Mouse (Mus musculus) limb, embryonic 15.5 days (tissue): ENCODE data around the gene Ostc. TPM values are rescaled to one million over a fixed set of nuclear protein-coding genes. Genes with fewer than 3 reads are reported as not detected.
A peak's percentile ranks its signal among the peaks of the same experiment; 100 is the strongest.

Experiments used
- ATAC-seq: fragments of 200-750 bp; cut with Nextera tagmentation; 2 replicates; pipeline ENCODE4 v1.8.0; 2017; ENCODE audit warnings: low read depth, moderate TSS enrichment; ENCODE audit not compliant: insufficient number of reproducible peaks, low FRiP score, low TSS enrichment
- H3K27ac ChIP-seq: fragments of 300-500 bp; sonication (generic); 2 replicates; pipeline ENCODE4 v1.5.1; 2015; ENCODE audit warnings: moderate library complexity, mild to moderate bottlenecking, inconsistent platforms
- H3K27me3 ChIP-seq: fragments of 300-500 bp; sonication (generic); 2 replicates; pipeline ENCODE4 v1.6.1; 2015; ENCODE audit warnings: inconsistent platforms
- H3K36me3 ChIP-seq: fragments of 300-500 bp; sonication (generic); 2 replicates; pipeline ENCODE4 v1.6.1; 2015; ENCODE audit warnings: inconsistent platforms
- H3K4me1 ChIP-seq: fragments of 300-500 bp; sonication (generic); 2 replicates; pipeline ENCODE4 v1.6.1; 2015; ENCODE audit warnings: inconsistent platforms
- H3K4me2 ChIP-seq: fragments of 300-500 bp; sonication (generic); 2 replicates; pipeline ENCODE4 v1.6.1; 2015; ENCODE audit warnings: mild to moderate bottlenecking, inconsistent platforms
- H3K4me3 ChIP-seq: fragments of 300-500 bp; sonication (generic); 2 replicates; pipeline ENCODE4 v1.5.1; 2015; ENCODE audit warnings: mild to moderate bottlenecking, inconsistent platforms
- H3K9ac ChIP-seq: fragments of 300-500 bp; sonication (generic); 2 replicates; pipeline ENCODE4 v1.6.1; 2015; ENCODE audit warnings: inconsistent platforms
- H3K9me3 ChIP-seq: fragments of 300-500 bp; sonication (generic); 2 replicates; pipeline ENCODE4 v1.6.1; 2016; ENCODE audit warnings: inconsistent platforms
- WGBS: fragments of 180-500 bp; shearing (Covaris S2); methylation state at CpG from one replicate; pipeline ENCODE4 v1.1.7; 2015; 5-methylcytosine and 5-hydroxymethylcytosine counted together
- polyA plus RNA-seq: library from polyadenylated mRNA; unstranded; fragments of >200 nt; fragmentation: Nextera tagmentation; extraction: Ambion mirVana; gene quantifications from 2 replicates; pipeline ENCODE4 v1.2.1, GENCODE M21; 2015

Ostc gene
- polyA plus RNA-seq, 1 experiment from 2014 or later = 460 TPM

DNA sequence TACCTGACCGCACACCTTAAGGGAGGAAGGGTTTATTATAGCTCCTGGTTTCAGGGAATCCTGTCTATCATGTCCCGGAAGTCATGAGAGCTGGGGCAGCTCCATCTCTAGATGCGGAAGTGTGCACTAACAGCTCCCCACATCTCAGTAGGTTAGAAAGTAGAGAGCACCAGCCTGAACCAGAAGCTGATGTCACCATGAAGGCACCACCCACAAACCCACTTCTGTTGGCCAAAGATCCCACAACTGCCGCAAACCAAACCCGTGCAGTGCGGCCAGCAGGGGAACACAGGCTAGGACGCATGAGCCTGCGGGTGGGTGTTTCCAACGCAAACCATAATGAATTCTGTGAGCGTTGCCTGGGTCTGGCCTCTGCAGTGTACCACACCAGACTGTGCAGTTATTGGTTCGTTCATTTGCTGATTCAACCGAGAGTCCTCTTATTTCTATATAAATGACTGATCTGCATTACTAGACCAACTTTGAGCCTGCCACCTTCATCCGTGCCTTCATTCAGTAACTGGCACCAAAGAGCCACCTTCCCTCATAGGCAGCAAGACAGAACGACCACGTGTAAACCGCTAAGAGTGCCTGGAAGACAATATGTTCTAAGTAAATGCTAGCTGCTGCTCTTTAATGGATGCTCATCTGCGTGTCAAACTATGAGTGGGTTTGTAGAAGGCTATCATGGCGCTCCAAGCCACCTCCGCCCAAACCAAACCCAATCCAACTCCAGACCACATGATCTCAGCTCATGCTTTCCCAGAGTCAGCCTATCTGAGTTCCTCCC, 31.4 kb downstream of the Ostc start:
- 94% methylated on average over 19 of the region's 19 CpGs for WGBS
- Histone ChIP-seq H3K27me3 (no peaks in the 10 kb centered on the region), H3K27ac (0 out of 2 replicates have a peak overlapping the region, but pooled peaks have one; percentile 1), H3K4me2 (no peak overlapping the region), H3K36me3 (no peaks in the 10 kb centered on the region), H3K4me3 (no peak overlapping the region), H3K4me1 (peaks cover 4% of the 10 kb centered on the region; the same call in 1 of the 2 replicates), H3K9me3 (no peaks in the 10 kb centered on the region; the same call in 1 of the 2 replicates), H3K9ac (no peak overlapping the region)
- ATAC-seq = no peak

DNA sequence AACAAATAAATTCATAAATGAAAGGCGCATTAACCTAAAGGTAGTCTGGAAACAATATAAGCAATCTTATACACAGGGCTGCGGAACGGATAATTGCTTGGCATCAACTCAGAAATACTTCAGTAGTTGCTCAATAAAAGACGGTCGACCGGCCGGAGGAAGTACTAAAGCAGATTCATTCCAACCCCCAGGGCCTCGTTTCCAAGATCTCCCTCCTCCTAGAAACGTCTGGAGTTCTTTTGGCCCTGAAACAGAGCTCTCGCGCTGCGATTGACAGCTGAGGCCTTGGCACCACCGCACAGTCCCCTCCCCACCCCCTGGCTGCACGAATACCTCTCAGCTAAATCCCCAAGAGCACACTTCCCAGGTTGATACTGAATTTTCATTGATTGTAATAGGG, 38.0 kb downstream of the Ostc start:
- ATAC-seq = peak; percentile 71; the same call in 1 of the 2 replicates
- 0 out of 2 replicates have a peak overlapping the region, but pooled peaks have one; percentile 33 for H3K27ac ChIP-seq
- H3K4me2 ChIP-seq = no peak overlapping the region
- H3K4me3 ChIP-seq = no peak overlapping the region
- H3K9ac ChIP-seq = no peak overlapping the region
- H3K27me3 ChIP-seq = no peaks in the 10 kb centered on the region
- H3K4me1 ChIP-seq = 0 out of 2 replicates have a peak, but pooled peaks cover 7% of the 10 kb centered on the region
- H3K9me3 ChIP-seq = no peaks in the 10 kb centered on the region
- H3K36me3 ChIP-seq = no peaks in the 10 kb centered on the region
- 20% methylated on average over 14 of the region's 14 CpGs for WGBS

- Histone ChIP-seq H3K36me3 (no peaks in the 10 kb centered on the region), H3K9me3 (no peaks in the 10 kb centered on the region), H3K27me3 (no peaks in the 10 kb centered on the region), H3K27ac (no peak overlapping the region), H3K4me2 (no peak overlapping the region), H3K4me1 (no peaks in the 10 kb centered on the region), H3K4me3 (no peak overlapping the region), H3K9ac (no peak overlapping the region)
- 88% methylated on average over 3 of the region's 3 CpGs for WGBS
- no peak for ATAC-seq
Measured at GRCm38 (mm10) chr3:130662496-130662895, 46.7 kb downstream of the Ostc start.

DNA sequence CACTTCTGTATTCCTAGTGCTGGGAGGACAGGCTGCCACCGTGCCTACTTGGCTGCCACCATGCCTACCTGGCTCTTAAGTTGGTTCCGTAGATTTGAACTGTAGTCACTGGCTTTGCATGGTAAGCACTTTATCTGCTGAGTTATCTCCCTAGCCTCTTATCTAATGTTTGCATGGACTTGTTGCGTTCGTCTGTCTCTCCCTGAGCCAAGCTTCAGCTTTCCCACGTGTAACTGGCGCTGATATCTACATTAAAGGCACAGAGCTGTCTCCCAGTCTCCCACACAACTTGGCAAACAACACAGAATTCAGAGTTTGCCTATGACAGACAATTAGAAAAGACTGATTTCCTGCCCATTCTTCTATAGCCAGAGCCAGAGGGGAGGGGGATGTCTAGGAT, 48.6 kb downstream of the Ostc start:
- Histone ChIP-seq H3K4me1 (no peaks in the 10 kb centered on the region), H3K9me3 (no peaks in the 10 kb centered on the region), H3K9ac (no peak overlapping the region), H3K4me2 (no peak overlapping the region), H3K36me3 (no peaks in the 10 kb centered on the region), H3K4me3 (no peak overlapping the region), H3K27me3 (no peaks in the 10 kb centered on the region), H3K27ac (no peak overlapping the region)
- 83% methylated on average over 6 of the region's 6 CpGs for WGBS
- ATAC-seq = no peak

DNA sequence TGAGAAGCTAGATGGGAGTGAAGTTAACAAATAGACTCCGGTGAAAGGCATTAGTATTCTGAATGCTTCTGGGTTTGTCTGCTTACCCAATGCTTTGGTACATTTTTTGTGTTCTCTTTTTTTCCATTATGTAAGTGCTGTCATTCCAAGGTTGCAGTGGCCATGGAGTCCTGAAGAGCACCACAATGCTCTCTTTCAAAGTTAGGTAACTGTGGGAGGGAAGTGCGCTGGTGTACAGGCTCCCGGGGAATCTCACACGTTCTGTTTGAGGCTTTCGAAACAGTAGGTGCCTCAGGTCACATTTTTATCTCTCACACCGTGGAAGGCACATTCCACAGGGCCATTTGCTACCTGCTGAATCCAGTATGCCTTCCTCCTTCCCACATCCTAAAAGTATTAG, 59.7 kb downstream of the Ostc start:
- no peak overlapping the region for H3K27ac ChIP-seq
- no peak for ATAC-seq
- 45% methylated on average over 6 of the region's 6 CpGs for WGBS

DNA sequence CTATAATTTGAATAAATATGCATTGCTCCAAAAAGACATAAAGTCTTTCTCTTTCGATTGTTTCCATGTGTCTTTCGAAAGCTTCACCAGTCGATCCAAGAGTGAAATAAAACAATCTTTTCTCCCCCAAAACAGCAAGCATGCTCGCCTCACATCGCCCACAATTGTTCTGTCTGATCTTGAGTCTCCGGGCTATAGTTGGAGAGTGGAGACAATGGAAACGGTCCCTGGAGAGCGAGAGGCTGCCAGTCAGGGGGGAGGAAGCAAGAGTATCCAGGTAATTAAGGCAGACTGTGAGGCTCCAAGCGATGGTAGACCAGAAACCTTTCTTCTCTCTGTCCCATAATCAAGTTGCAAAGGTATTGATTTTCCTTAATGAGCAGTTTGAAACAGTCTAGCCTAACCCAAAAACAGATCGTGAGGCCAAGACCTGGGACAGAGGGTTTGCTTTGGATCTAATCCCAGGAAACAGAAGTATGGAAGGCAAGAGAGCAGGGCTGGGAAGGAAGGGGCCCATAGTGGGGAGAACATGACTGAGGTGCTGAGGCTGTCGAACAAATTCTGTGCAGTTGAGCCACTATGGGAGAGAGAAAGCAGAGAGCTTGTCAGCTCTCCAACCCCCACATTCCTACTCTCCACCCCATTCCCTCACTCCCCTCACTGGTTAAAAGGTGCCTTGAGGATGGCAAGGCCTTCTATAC, 63.0 kb downstream of the Ostc start:
- Histone ChIP-seq H3K36me3 (no peaks in the 10 kb centered on the region), H3K27me3 (no peaks in the 10 kb centered on the region), H3K4me3 (no peak overlapping the region), H3K9ac (no peak overlapping the region), H3K4me2 (no peak overlapping the region), H3K27ac (peak overlapping the region; percentile 71), H3K9me3 (no peaks in the 10 kb centered on the region), H3K4me1 (peaks cover 22% of the 10 kb centered on the region; the same call in 1 of the 2 replicates)
- WGBS = 57% methylated on average over 11 of the region's 11 CpGs
- ATAC-seq = peak; percentile 69

More for the DNA sequence above, 59.7 kb downstream of the Ostc start:
- Histone ChIP-seq H3K4me2 (no peak overlapping the region), H3K36me3 (no peaks in the 10 kb centered on the region), H3K4me3 (no peak overlapping the region), H3K9ac (no peak overlapping the region), H3K4me1 (peaks cover 22% of the 10 kb centered on the region; the same call in 1 of the 2 replicates), H3K27me3 (no peaks in the 10 kb centered on the region), H3K9me3 (no peaks in the 10 kb centered on the region)

Other genes with a start within 250 kb of the Ostc start
- gene Etnppl, start 92.0 kb downstream of the Ostc start, polyA plus RNA-seq = 0.23 and 0.40 TPM in 2 replicates
- gene Rpl34, start 21.0 kb upstream of the Ostc start, polyA plus RNA-seq = 695 and 892 TPM in 2 replicates